Mouse (Mus musculus) E14TG2a.4 (cell line): ENCODE measurements at regions not wholly inside any gene's neighbourhood (a gene's known extent, or its start where the extent isn't known, plus 50 kb on each side); places are given as distances from the start of the nearest gene placed in this dataset.

ENCODE experiments used
- CTCF ChIP-seq: conservative IDR thresholded peaks from 2 replicates; pipeline ENCODE4 v1.5.1; 2014; ENCODE audit warnings: low read length
- NANOG ChIP-seq: IDR thresholded peaks from 2 replicates; pipeline ENCODE4 v1.6.1; 2014; ENCODE audit warnings: borderline replicate concordance, low read length, mixed read lengths
- POU5F1 ChIP-seq: IDR thresholded peaks from 2 replicates; pipeline ENCODE4 v1.6.1; 2014; ENCODE audit warnings: low read length, borderline replicate concordance

- TF ChIP-seq CTCF (no peak), POU5F1 (no peak), NANOG (no peak)
Observed at GRCm38 (mm10) chr14:28809355-28809754, 208.7 kb upstream of the Lrtm1 start.
